Mouse (Mus musculus) neural tube, embryonic 15.5 days (tissue): ENCODE measurements around the gene Tex44. TPM values are rescaled to one million over a fixed set of nuclear protein-coding genes. Genes with fewer than 3 reads are reported as not detected.
"Not testable (repeated sequence)": the region's sequence is repeated elsewhere in the genome, so short reads cannot be mapped to it uniquely, and the experiment has no call there.

Experiments
- ATAC-seq: fragments of 200-750 bp; cut with Nextera tagmentation; 2 replicates; pipeline ENCODE4 v1.8.0; 2017; ENCODE audit warnings: mild to moderate bottlenecking, moderate TSS enrichment, moderate library complexity; ENCODE audit not compliant: low FRiP score
- H3K27ac ChIP-seq: fragments of 300-500 bp; sonication (generic); replicated peaks from 2 replicates; pipeline ENCODE4 v1.5.1; 2015; ENCODE audit warnings: mild to moderate bottlenecking, inconsistent platforms
- H3K27me3 ChIP-seq: fragments of 300-500 bp; sonication (generic); replicated peaks from 2 replicates; pipeline ENCODE4 v1.6.1; 2015; ENCODE audit warnings: inconsistent platforms
- H3K36me3 ChIP-seq: fragments of 300-500 bp; sonication (generic); 2 replicates; pipeline ENCODE4 v1.6.1; 2015; ENCODE audit warnings: inconsistent platforms
- H3K4me1 ChIP-seq: fragments of 300-500 bp; sonication (generic); 2 replicates; pipeline ENCODE4 v1.6.1; 2015; ENCODE audit warnings: inconsistent platforms
- H3K4me2 ChIP-seq: fragments of 300-500 bp; sonication (generic); 2 replicates; pipeline ENCODE4 v1.6.1; 2015; ENCODE audit warnings: inconsistent platforms, mild to moderate bottlenecking, moderate library complexity
- H3K4me3 ChIP-seq: fragments of 300-500 bp; sonication (generic); replicated peaks from 2 replicates; pipeline ENCODE4 v1.5.1; 2015; ENCODE audit warnings: mild to moderate bottlenecking, inconsistent platforms
- H3K9ac ChIP-seq: fragments of 300-500 bp; sonication (generic); replicated peaks from 2 replicates; pipeline ENCODE4 v1.6.1; 2015; ENCODE audit warnings: mild to moderate bottlenecking, inconsistent platforms
- H3K9me3 ChIP-seq: fragments of 300-500 bp; sonication (generic); replicated peaks from 2 replicates; pipeline ENCODE4 v1.6.1; 2016; ENCODE audit warnings: inconsistent platforms
- WGBS: fragments of 180-500 bp; shearing (Covaris S2); methylation state at CpG from one replicate; pipeline ENCODE4 v1.1.7; 2015; ENCODE audit warnings: mixed read lengths; 5-methylcytosine and 5-hydroxymethylcytosine counted together
- polyA plus RNA-seq: library from polyadenylated mRNA; unstranded; fragments of >200 nt; fragmentation: Nextera tagmentation; extraction: Ambion mirVana; gene quantifications from 2 replicates; pipeline ENCODE4 v1.2.1, GENCODE M21; 2015

Gene Tex44
- polyA plus RNA-seq, 1 experiment from 2014 or later: not detected

DNA sequence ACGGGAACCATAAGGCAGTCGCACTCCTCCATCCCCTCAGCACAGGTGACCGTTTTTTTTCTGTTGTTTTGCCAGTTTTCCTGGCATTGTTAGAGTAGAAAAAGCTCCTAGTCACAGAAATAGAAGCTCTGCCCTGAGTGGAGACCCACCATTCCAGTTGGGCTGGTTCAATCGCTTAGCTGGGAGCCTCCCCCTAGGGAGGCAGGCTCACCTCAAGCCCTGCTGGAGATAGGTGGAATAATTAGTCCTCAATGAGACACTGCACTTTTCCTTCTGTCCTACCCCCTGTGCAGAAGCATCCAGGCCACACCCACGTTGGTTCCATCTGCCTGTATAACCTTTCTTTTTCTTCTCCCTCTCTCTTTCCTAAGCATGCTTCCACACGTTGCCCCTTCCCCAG lies 23.8 kb downstream of the Tex44 start:
- ATAC-seq: no peak
- Histone ChIP-seq H3K9me3 (no peaks in the 10 kb centered on the region), H3K9ac (no peak overlapping the region), H3K27me3 (no peaks in the 10 kb centered on the region), H3K4me3 (no peak overlapping the region), H3K4me1 (peaks cover 10% of the 10 kb centered on the region), H3K4me2 (no peak overlapping the region), H3K36me3 (no peaks in the 10 kb centered on the region), H3K27ac (no peak overlapping the region)
- WGBS: 50% methylated on average over 6 of the region's 6 CpGs

DNA sequence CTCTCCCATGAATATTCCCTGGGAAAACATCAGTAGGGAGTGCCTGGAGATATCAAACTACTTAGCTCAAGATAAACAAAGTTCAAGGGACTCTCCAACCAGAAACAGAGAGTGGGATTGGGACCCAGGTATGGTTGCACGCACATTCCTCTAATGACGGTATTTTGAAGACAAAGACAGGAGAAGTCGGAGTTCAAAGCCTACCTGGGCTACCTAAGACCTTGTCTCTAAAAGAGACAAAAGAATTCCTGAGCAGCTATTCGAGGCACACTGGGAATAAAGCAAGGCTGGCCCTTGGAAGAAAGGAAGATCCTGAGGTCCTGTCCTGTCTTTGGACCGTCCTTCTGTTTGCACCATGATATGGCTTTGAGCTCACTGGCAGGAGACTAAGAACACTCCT lies 26.6 kb downstream of the Tex44 start:
- Histone ChIP-seq H3K4me3 (no peak overlapping the region), H3K36me3 (no peaks in the 10 kb centered on the region), H3K9ac (no peak overlapping the region), H3K4me1 (peaks cover 7% of the 10 kb centered on the region), H3K27ac (no peak overlapping the region), H3K4me2 (no peak overlapping the region), H3K27me3 (no peaks in the 10 kb centered on the region), H3K9me3 (no peaks in the 10 kb centered on the region)
- WGBS: 70% methylated on average over 5 of the region's 5 CpGs
- ATAC-seq: no peak

DNA sequence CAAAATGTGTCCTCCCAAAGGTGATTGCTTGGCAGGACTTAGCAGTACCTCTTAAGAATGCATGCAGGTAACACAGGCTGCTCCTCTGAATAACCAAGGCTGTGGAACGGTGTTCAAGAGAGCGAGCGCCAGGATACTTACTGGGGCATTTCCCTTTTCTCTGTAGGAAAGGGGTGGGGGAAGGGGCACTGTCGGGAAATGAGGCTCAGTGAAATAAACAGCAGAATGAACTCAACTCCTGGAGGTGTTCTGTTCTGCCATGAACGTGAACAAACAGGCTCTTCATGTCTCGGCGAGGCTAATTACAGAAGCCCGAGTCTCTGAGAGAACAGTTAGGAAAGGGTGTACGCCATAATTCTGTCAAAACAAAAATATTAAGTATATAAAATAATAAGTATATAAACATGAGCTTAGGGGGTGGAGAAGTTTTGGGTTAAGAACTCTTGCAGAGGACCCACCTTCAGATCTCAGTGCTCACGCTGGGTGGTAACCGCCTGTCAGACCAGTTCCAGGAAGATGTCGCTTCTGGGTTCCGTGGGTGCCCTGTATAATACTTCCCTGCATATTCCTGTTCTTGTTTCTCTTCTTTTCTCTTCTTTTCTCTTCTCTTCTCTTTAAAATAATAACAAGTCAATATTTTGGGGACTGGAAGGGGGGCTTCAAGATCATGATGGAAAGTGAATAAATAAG lies 30.9 kb downstream of the Tex44 start:
- no peak for ATAC-seq
- H3K4me2 ChIP-seq: no peak overlapping the region
- no peak overlapping the region for H3K27ac ChIP-seq
- H3K27me3 ChIP-seq: no peaks in the 10 kb centered on the region
- WGBS: 66% methylated on average over 13 of the region's 13 CpGs
- no peak overlapping the region for H3K4me3 ChIP-seq
- no peak overlapping the region for H3K9ac ChIP-seq
- no peaks in the 10 kb centered on the region for H3K36me3 ChIP-seq
- H3K9me3 ChIP-seq: no peaks in the 10 kb centered on the region
- no peaks in the 10 kb centered on the region for H3K4me1 ChIP-seq

DNA sequence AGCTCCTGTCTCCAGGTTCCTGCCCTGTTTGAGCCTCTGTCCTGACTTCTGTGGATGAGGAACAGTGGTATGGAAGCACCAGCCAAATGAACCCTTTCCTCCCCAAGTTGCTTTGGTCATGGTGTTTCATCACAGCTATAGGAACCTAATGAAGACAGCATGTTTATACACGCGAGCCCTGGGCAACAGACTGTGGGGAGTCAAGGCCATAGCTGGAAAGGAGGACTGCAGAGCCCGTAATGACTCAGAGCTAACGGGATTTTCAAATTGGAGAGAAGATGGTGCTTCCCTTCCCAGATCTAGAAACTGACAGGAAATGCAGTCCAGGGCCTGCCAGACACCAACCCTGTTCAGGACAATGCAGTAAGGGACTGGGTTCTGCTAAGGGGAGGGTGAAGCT lies 33.2 kb downstream of the Tex44 start:
- Histone ChIP-seq H3K27me3 (no peaks in the 10 kb centered on the region), H3K4me2 (no peak overlapping the region), H3K27ac (no peak overlapping the region), H3K9me3 (no peaks in the 10 kb centered on the region), H3K36me3 (no peaks in the 10 kb centered on the region), H3K9ac (no peak overlapping the region), H3K4me1 (no peaks in the 10 kb centered on the region), H3K4me3 (no peak overlapping the region)
- no peak for ATAC-seq
- 81% methylated on average over 4 of the region's 4 CpGs for WGBS

DNA sequence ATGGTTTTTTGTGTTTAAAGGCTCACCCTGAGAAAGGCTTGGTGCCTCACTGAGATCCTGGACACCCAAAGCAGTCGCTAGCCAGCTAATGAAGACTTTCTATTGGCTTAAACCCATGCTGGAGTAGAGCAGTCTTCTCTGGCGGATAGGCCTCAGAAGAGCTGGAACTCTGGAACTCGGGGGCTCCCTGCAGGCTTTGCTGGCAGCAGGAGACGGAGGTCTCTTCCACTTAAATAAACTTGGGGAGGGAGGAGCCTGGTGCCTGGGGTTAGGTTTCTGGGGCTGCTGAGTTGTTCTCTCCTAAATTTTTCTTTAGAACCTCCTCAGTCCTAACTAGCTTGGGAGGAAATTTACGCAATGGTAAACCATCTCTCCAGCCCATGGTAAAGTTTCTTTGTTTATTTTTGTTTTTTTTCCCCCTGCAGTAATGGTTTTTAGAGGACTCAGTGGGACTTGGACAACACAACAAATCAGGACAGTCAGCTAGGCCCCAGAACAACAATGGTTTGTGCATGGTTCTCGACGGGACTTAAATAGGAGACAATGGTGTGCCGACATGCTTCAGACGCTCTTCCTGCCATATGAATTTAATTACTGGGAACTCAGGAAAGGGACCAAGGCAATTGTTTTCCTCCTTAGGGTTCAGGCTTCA lies 38.2 kb downstream of the Tex44 start:
- Histone ChIP-seq H3K4me1 (no peaks in the 10 kb centered on the region), H3K4me3 (no peak overlapping the region), H3K27ac (peak overlapping the region; percentile 58), H3K9ac (no peak overlapping the region), H3K9me3 (no peaks in the 10 kb centered on the region), H3K4me2 (no peak overlapping the region), H3K27me3 (no peaks in the 10 kb centered on the region), H3K36me3 (no peaks in the 10 kb centered on the region)
- WGBS: 26% methylated on average over 9 of the region's 9 CpGs
- no peak for ATAC-seq

DNA sequence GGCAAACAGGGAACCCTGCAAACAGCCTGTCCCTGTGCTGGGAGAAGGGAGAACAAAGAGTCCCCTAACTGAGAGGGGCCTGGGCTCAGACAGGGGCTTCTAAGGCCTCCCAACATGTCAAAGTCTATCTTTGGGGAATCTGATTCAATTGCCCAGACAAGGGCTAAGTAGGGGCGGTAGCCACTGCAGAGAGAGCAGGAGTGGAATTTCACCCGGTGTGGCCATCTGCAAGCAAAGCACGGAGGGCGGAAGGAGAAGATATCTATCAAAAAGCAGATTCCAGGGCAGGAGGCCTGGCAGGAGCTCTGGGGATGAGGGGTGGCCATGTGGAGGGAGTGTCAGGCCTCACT lies 38.7 kb downstream of the Tex44 start:
- no peak overlapping the region for H3K9ac ChIP-seq
- H3K4me2 ChIP-seq: no peak overlapping the region
- H3K4me3 ChIP-seq: no peak overlapping the region
- no peaks in the 10 kb centered on the region for H3K27me3 ChIP-seq
- peak overlapping the region; percentile 58 for H3K27ac ChIP-seq
- H3K36me3 ChIP-seq: no peaks in the 10 kb centered on the region
- no peak for ATAC-seq
- H3K4me1 ChIP-seq: no peaks in the 10 kb centered on the region
- H3K9me3 ChIP-seq: no peaks in the 10 kb centered on the region
- WGBS: 41% methylated on average over 4 of the region's 4 CpGs

DNA sequence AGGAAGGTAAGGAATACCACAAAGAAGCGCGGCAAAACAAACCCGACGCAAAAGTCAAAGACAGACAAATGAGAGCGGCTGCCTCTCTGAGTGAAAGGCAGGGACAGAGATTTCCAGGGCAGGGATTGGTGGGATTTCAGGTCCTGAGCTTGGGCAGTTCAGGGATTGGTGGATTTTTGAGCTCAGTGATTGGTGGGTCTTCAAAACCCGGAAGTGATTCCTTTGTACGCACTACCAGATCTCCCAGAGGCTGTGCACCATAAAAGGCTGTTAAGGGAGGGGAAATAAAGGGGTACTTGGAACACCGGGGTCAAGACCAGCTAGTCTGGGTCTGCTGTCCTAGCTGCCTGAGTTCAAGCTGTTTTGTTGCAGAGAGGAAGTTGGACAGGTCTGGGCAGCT lies 41.3 kb downstream of the Tex44 start:
- H3K9me3 ChIP-seq: no peaks in the 10 kb centered on the region
- H3K27me3 ChIP-seq: no peaks in the 10 kb centered on the region
- H3K9ac ChIP-seq: no peak overlapping the region
- 84% methylated on average over 8 of the region's 8 CpGs for WGBS
- no peaks in the 10 kb centered on the region for H3K36me3 ChIP-seq
- no peak overlapping the region for H3K4me3 ChIP-seq
- H3K4me2 ChIP-seq: no peak overlapping the region
- no peak overlapping the region for H3K27ac ChIP-seq
- peaks cover 6% of the 10 kb centered on the region for H3K4me1 ChIP-seq
- ATAC-seq: no peak

DNA sequence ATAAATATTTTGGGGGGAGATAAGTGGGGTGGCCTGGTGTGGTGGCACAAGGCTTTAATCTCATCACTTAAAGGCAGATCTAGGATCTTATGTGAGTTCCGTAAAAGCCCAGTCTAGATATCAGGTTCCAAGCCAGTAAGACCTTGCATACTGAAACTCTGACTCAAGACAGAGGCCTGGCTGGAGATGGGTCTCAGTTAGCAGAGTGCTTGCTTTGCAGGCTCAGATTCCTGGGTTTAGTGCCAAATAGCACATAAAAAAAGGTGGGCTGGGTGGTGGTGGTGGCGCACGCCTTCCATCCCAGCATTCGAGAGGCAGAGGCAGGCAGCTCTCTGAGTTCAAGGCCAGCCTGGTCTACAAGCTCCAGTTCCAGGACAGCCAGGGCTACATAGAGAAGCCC lies 43.7 kb downstream of the Tex44 start:
- H3K36me3 ChIP-seq: no peaks in the 10 kb centered on the region
- H3K9me3 ChIP-seq: no peaks in the 10 kb centered on the region
- WGBS: 98% methylated on average over 4 of the region's 4 CpGs
- H3K9ac ChIP-seq: no peak overlapping the region
- no peaks in the 10 kb centered on the region for H3K27me3 ChIP-seq
- H3K4me3 ChIP-seq: no peak overlapping the region
- ATAC-seq: no peak
- peaks cover 11% of the 10 kb centered on the region for H3K4me1 ChIP-seq
- no peak overlapping the region for H3K4me2 ChIP-seq
- no peak overlapping the region for H3K27ac ChIP-seq

DNA sequence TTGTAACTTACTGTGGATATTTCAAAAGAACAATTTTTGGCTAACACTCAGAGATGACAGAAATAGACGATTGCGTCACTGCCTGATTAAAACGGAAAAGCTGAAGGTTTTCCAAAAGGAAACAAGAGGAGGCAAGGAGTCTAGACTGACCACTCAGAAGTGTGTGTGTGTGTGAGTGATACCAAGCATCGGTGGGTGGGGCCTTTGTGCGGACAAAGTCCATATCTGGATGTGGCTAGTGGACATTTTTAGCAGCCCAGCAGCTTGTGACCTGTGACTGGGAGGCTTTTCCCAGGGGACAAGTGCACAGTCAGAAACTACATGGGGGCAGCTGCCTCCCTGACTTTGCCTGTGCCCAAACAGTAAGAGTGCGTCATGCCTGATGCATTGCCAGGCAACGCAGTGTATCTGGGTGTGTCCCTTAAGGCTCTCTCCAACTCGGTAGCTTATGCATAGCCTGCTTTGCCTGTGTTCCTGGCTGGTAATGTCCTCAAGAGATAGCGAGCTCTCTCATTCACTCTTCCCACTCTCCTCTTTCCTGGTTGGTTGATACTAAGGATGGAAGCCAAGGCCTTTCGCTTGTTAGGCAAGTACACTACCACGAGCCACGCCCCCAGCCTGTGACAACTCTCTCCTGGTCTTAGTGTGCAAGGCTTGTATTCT lies 44.5 kb downstream of the Tex44 start:
- no peaks in the 10 kb centered on the region for H3K9me3 ChIP-seq
- peaks cover 11% of the 10 kb centered on the region for H3K4me1 ChIP-seq
- H3K27ac ChIP-seq: peak overlapping the region; percentile 33
- no peak for ATAC-seq
- H3K36me3 ChIP-seq: no peaks in the 10 kb centered on the region
- no peaks in the 10 kb centered on the region for H3K27me3 ChIP-seq
- H3K9ac ChIP-seq: no peak overlapping the region
- no peak overlapping the region for H3K4me2 ChIP-seq
- no peak overlapping the region for H3K4me3 ChIP-seq
- WGBS: 79% methylated on average over 12 of the region's 12 CpGs

DNA sequence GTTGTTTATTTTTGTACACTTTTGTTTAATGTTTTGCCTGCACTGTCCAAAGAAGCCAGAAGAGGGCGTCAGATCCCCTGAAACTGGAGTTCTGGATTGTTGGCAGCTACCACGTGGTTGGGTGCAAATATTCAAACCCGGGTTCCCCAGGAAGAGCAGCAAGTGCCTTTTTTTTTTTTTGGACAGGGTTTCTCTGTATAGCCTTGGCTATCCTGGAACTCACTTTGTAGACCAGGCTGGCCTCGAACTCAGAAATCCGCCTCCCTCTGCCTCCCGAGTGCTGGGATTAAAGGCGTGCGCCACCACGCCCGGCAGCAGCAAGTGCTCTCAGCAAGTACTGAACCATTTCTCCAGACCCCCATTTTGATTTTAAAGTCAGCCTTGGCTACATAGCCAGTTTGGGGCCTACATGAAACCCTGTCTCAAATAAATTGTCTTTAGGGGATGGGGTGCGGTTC lies 45.4 kb downstream of the Tex44 start:
- not testable (repeated sequence) for H3K9ac ChIP-seq, ATAC-seq, H3K27me3 ChIP-seq, H3K4me2 ChIP-seq, H3K9me3 ChIP-seq, H3K4me3 ChIP-seq, H3K36me3 ChIP-seq
- 75% methylated on average over 11 of the region's 11 CpGs for WGBS
- H3K4me1 ChIP-seq: peaks cover 11% of the 10 kb centered on the region
- H3K27ac ChIP-seq: peak overlapping the region; percentile 74; the same call in 1 of the 2 replicates

DNA sequence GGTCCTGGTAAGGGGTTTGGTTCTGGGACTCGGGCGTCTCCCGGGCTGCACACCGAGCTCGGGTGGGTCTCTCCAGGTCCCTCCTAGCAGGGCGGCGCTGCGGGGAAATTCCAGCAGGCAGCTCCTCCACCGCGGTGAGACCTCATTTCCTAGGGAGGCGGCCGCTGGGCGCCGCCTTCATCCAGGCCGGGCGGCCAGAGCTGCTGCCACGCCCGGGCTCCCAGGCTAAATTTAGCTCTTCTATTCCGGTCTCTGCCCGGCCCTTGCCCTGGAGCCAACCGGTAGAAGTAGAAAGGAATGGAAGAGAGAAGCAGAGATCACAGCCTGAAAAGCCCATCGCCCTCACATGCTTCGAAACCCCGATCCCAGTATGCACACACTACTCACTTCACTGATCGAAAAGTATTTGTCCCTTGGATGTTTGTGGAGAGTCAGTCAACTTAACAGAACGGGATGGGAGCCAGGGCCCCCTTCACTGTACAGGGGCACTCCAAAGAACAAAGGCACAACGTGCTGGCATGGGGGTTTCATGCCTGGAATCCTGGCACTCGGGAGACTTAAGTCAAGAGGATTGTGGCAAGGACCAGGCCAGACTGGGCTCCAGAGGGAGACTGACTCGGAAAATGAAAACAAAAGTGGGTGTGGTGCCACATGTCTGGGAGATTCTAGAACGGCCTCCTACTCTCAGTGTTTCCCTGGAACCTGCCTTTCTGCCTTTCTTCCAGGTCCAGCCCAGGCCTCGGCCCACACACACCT lies 46.2 kb downstream of the Tex44 start:
- Histone ChIP-seq H3K4me1 (peaks cover 11% of the 10 kb centered on the region), H3K36me3 (no peaks in the 10 kb centered on the region), H3K4me3 (peak overlapping the region; percentile 6; the same call in 1 of the 2 replicates), H3K9ac (peak overlapping the region; percentile 36), H3K9me3 (no peaks in the 10 kb centered on the region), H3K4me2 (peak overlapping the region; percentile 48), H3K27me3 (no peaks in the 10 kb centered on the region), H3K27ac (peak overlapping the region; percentile 74)
- ATAC-seq: no peak; the same call in 1 of the 2 replicates
- WGBS: 18% methylated on average over 31 of the region's 31 CpGs
